Mouse (Mus musculus): ENCODE results near the gene Dnaaf5.

Dnaaf5 gene

GRCm38 (mm10) chr5:139149681-139150602, at the start of gene Dnaaf5, which contains the start of gene Prkar1b:
Dnaaf5 (plus strand) TSS chr5:139150223.
Prkar1b (minus strand) TSS chr5:139150001.
- in situ Hi-C loops (cut with MboI, MseI), result no loop called here

GRCm38 (mm10) chr5:139101783-139102182, 48.2 kb upstream of the Dnaaf5 start:
- in situ Hi-C loops (cut with MboI, MseI), result no loop called here

- in situ Hi-C loops (cut with MboI, MseI), result no loop called here
These were observed 42.2 kb upstream of the Dnaaf5 start for GRCm38 (mm10) chr5:139107815-139108214.

- in situ Hi-C loops (cut with MboI, MseI), result no loop called here
These were observed 39.7 kb upstream of the Dnaaf5 start for GRCm38 (mm10) chr5:139110140-139110855.

- in situ Hi-C loops (cut with MboI, MseI), result no loop called here
These were observed 38.0 kb upstream of the Dnaaf5 start for GRCm38 (mm10) chr5:139111991-139112390.

- in situ Hi-C loops (cut with MboI, MseI), result no loop called here
These were observed 37.6 kb upstream of the Dnaaf5 start for GRCm38 (mm10) chr5:139112418-139112817.

GRCm38 (mm10) chr5:139114876-139115275, 35.1 kb upstream of the Dnaaf5 start:
- in situ Hi-C loops (cut with MboI, MseI), result no loop called here

- in situ Hi-C loops (cut with MboI, MseI), result no loop called here
These were observed 34.5 kb upstream of the Dnaaf5 start for GRCm38 (mm10) chr5:139115507-139115906.

GRCm38 (mm10) chr5:139118139-139118960, 31.7 kb upstream of the Dnaaf5 start:
- in situ Hi-C loops (cut with MboI, MseI), result no loop called here

- in situ Hi-C loops (cut with MboI, MseI), result no loop called here
These were observed 31.1 kb upstream of the Dnaaf5 start for GRCm38 (mm10) chr5:139118961-139119276.

GRCm38 (mm10) chr5:139125717-139126116, 24.3 kb upstream of the Dnaaf5 start:
- in situ Hi-C loops (cut with MboI, MseI), result no loop called here

GRCm38 (mm10) chr5:139128476-139129065, 21.5 kb upstream of the Dnaaf5 start:
- in situ Hi-C loops (cut with MboI, MseI), result no loop called here

- in situ Hi-C loops (cut with MboI, MseI), result no loop called here
These were observed 20.9 kb upstream of the Dnaaf5 start for GRCm38 (mm10) chr5:139129078-139129477.

GRCm38 (mm10) chr5:139129572-139130151, 20.4 kb upstream of the Dnaaf5 start:
- in situ Hi-C loops (cut with MboI, MseI), result no loop called here

- in situ Hi-C loops (cut with MboI, MseI), result no loop called here
These were observed 19.7 kb upstream of the Dnaaf5 start for GRCm38 (mm10) chr5:139130351-139130750.

GRCm38 (mm10) chr5:139134501-139134900, 15.5 kb upstream of the Dnaaf5 start:
- in situ Hi-C loops (cut with MboI, MseI), result no loop called here

GRCm38 (mm10) chr5:139136341-139136740, 13.7 kb upstream of the Dnaaf5 start:
- in situ Hi-C loops (cut with MboI, MseI), result no loop called here

GRCm38 (mm10) chr5:139137176-139137575, 12.8 kb upstream of the Dnaaf5 start:
- in situ Hi-C loops (cut with MboI, MseI), result no loop called here

GRCm38 (mm10) chr5:139138261-139138925, 11.6 kb upstream of the Dnaaf5 start:
- in situ Hi-C loops (cut with MboI, MseI), result no loop called here

GRCm38 (mm10) chr5:139138926-139139472, 11.0 kb upstream of the Dnaaf5 start:
- in situ Hi-C loops (cut with MboI, MseI), result no loop called here
